Mouse (Mus musculus): ENCODE results near the gene Col6a6. TPM values are rescaled to one million over a fixed set of nuclear protein-coding genes. Genes with fewer than 3 reads are reported as not detected.

Col6a6 gene
- total RNA-seq, 1 experiment = 0.58 TPM

DNA sequence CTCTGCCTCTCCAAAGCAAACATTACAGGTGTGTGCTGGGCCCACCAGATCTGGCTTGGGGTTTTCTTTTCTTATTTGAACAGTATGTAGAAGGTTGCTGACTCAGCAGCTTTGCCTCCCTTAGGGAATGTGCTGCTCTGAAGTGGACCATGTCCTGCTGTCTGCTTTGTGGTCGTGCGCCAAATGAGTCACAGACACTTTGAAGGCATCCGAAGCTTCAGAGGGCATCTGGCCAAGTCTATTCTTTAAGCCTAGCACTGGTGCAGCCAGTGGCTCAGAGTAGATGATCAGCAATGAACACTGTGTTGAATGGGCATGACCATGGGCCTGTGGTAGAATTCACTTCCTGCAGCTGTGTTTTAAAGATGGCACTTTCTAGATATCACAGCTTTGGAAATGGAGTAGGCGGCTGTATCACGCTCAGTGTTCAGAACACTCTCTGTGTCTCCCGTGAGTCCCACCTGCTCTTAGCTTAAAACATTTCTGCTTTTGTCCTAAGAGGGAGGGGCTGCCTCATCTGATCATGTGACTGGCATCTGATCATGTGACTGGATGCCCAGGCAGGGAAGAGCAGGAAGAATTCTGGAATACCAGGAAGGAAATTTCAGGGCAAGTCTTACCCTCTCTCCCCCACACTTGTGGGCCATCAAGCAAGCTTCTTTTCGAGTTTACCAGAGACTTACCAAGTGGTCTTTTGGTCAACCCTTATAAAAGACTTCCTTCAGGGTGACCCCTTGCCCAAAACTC lies 131.0 kb downstream of the Col6a6 start:
- H3K4me3 ChIP-seq (ENCODE audit: insufficient read depth in 1 of 2, low read depth in 1 of 2, low read length in 2 of 2, poor library complexity in 1 of 2, severe bottlenecking in 1 of 2) = no peak overlapping the region

DNA sequence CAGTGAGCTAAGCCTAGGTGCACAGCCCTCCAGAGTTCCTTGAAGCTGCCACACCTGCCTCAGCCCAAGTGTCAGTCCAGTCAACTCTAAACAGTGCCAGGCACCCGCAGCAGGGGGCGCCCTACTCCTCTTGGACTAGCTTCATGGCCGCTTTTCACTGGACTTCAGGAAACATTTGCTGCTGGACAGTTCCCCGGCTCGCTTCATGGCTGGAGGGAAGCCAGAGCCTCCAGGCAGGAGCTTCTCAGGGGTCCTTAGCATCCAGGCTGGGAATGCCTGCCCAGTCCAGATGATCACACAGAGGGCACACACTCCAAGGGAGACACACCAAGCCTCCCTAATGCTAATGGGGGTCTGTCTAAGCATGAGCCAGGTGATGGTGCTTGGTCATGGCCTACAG lies 134.1 kb downstream of the Col6a6 start:
- Histone ChIP-seq H3K4me3 (ENCODE audit: insufficient read depth in 1 of 2, low read depth in 1 of 2, low read length in 2 of 2, poor library complexity in 1 of 2, severe bottlenecking in 1 of 2) (no peak overlapping the region), H3K4me1 (ENCODE audit: control insufficient read depth in 2 of 2, insufficient read depth in 2 of 2, low read length in 2 of 2, poor library complexity in 1 of 2) (no peaks in the 10 kb centered on the region), H3K27ac (ENCODE audit: insufficient read depth, low read depth, low read length, poor library complexity, severe bottlenecking) (no peak overlapping the region), H3K36me3 (ENCODE audit: control insufficient read depth, insufficient read depth, low read length, poor library complexity, severe bottlenecking) (peaks cover 3% of the 10 kb centered on the region; the same call in 1 of the 2 replicates), H3K9me3 (ENCODE audit: control insufficient read depth, insufficient read depth, low read depth, low read length) (no peaks in the 10 kb centered on the region), H3K9ac (ENCODE audit: insufficient read depth, low read depth, low read length, poor library complexity, severe bottlenecking) (no peak overlapping the region)
- TF ChIP-seq MAFK (IDR thresholded peaks at IDR 0.05; ENCODE audit: insufficient read depth, low read depth, low read length) (no peak), ZC3H11A (IDR thresholded peaks at IDR 0.05; ENCODE audit: borderline replicate concordance, low read depth, low read length) (peak; percentile 97), HCFC1 (IDR thresholded peaks at IDR 0.05; ENCODE audit: borderline replicate concordance, insufficient read depth, low read length) (peak; percentile 47; the same call in 1 of the 2 replicates), ZNF384 (IDR thresholded peaks at IDR 0.05; ENCODE audit: low read depth, low read length) (no peak)
- in situ Hi-C loops (cut with MboI; ENCODE audit: low sequenced_read_pairs in 2 of 2, unreplicated experiment in 2 of 2) = loop anchor here in 1 of 2 experiments (10.0 to 25.0 kb wide), 2 partner anchors 161 to 343 kb away; no protein-coding TSS in a partner anchor
- DNase-seq (ENCODE audit: low read depth, low spot score) = peak; percentile 89

More for the DNA sequence above, 131.0 kb downstream of the Col6a6 start:
- no peak overlapping the region for H3K9ac ChIP-seq (ENCODE audit: insufficient read depth, low read depth, low read length, poor library complexity, severe bottlenecking)
- no peaks in the 10 kb centered on the region for H3K36me3 ChIP-seq (ENCODE audit: control insufficient read depth, insufficient read depth, low read length, poor library complexity, severe bottlenecking)
- TF ChIP-seq HCFC1 (IDR thresholded peaks at IDR 0.05; ENCODE audit: borderline replicate concordance, insufficient read depth, low read length) (no peak), CHD2 (IDR thresholded peaks at IDR 0.05; ENCODE audit: low read depth, low read length) (no peak), MAFK (IDR thresholded peaks at IDR 0.05; ENCODE audit: insufficient read depth, low read depth, low read length) (peak; percentile 86)
- no peak overlapping the region for H3K27ac ChIP-seq (ENCODE audit: insufficient read depth, low read depth, low read length, poor library complexity, severe bottlenecking)
- H3K4me1 ChIP-seq (ENCODE audit: control insufficient read depth in 2 of 2, insufficient read depth in 2 of 2, low read length in 2 of 2, poor library complexity in 1 of 2) = no peaks in the 10 kb centered on the region
- H3K9me3 ChIP-seq (ENCODE audit: control insufficient read depth, insufficient read depth, low read depth, low read length) = no peaks in the 10 kb centered on the region
- no peak for DNase-seq (ENCODE audit: low read depth, low spot score)
- in situ Hi-C loops (cut with MboI; ENCODE audit: low sequenced_read_pairs in 2 of 2, unreplicated experiment in 2 of 2) = loop anchor here in 1 of 2 experiments (10.0 to 25.0 kb wide), 2 partner anchors 158 to 340 kb away; no protein-coding TSS in a partner anchor

DNA sequence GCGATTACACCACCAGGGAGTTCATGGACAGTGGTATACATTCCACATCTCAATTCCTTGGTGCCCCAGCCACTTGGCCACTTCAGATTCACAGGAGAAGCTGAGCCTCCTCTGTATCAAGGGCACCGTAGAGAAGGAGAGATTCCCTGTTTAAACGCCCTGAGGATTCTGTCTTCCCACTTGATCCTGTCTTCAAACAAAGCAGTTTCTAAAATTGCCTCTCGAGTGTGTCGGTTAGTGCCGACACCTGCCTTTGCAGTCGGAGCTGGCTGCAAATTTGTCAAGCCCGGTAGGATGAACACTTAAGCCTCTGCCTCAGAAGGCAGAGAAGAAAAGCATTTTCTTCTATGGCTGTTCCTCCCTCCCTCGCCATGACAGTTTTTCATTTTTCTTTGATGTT lies 134.9 kb downstream of the Col6a6 start:
- no peak for DNase-seq (ENCODE audit: low read depth, low spot score)
- H3K27ac ChIP-seq (ENCODE audit: insufficient read depth, low read depth, low read length, poor library complexity, severe bottlenecking) = no peak overlapping the region
- no peaks in the 10 kb centered on the region for H3K4me1 ChIP-seq (ENCODE audit: control insufficient read depth in 2 of 2, insufficient read depth in 2 of 2, low read length in 2 of 2, poor library complexity in 1 of 2)
- H3K4me3 ChIP-seq (ENCODE audit: insufficient read depth in 1 of 2, low read depth in 1 of 2, low read length in 2 of 2, poor library complexity in 1 of 2, severe bottlenecking in 1 of 2) = no peak overlapping the region
- peaks cover 3% of the 10 kb centered on the region; the same call in 1 of the 2 replicates for H3K36me3 ChIP-seq (ENCODE audit: control insufficient read depth, insufficient read depth, low read length, poor library complexity, severe bottlenecking)
- in situ Hi-C loops (cut with MboI; ENCODE audit: low sequenced_read_pairs in 2 of 2, unreplicated experiment in 2 of 2) = loop anchor here in 1 of 2 experiments (10.0 to 25.0 kb wide), 2 partner anchors 162 to 344 kb away; no protein-coding TSS in a partner anchor
- TF ChIP-seq ZNF384 (IDR thresholded peaks at IDR 0.05; ENCODE audit: low read depth, low read length) (no peak), ZC3H11A (IDR thresholded peaks at IDR 0.05; ENCODE audit: borderline replicate concordance, low read depth, low read length) (no peak), MAFK (IDR thresholded peaks at IDR 0.05; ENCODE audit: insufficient read depth, low read depth, low read length) (no peak), CHD2 (IDR thresholded peaks at IDR 0.05; ENCODE audit: low read depth, low read length) (no peak), HCFC1 (IDR thresholded peaks at IDR 0.05; ENCODE audit: borderline replicate concordance, insufficient read depth, low read length) (no peak)
- no peaks in the 10 kb centered on the region for H3K9me3 ChIP-seq (ENCODE audit: control insufficient read depth, insufficient read depth, low read depth, low read length)
- H3K9ac ChIP-seq (ENCODE audit: insufficient read depth, low read depth, low read length, poor library complexity, severe bottlenecking) = no peak overlapping the region

DNA sequence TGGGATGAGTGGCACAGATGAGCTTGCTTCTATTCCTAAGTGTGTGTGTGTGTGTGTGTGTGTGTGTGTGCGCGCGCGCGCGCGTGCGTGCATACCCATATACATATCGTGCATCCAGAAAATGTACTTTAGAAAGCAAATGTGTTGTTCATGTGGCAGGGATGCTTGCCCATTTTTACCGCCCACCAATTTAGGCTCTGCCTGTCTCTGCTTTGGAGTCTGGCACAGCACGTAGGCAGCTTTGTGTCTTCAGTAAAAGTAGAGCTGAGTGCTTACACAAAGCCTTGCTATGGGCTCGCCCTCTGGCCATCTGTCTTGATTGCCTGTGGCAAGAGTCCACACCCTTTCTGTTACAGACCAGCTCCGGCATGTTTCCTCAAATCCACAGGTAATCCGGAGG lies 135.5 kb downstream of the Col6a6 start:
- no peaks in the 10 kb centered on the region for H3K4me1 ChIP-seq (ENCODE audit: control insufficient read depth in 2 of 2, insufficient read depth in 2 of 2, low read length in 2 of 2, poor library complexity in 1 of 2)
- in situ Hi-C loops (cut with MboI; ENCODE audit: low sequenced_read_pairs in 2 of 2, unreplicated experiment in 2 of 2) = loop anchor here in 1 of 2 experiments (10.0 to 25.0 kb wide), 2 partner anchors 162 to 345 kb away; no protein-coding TSS in a partner anchor
- H3K36me3 ChIP-seq (ENCODE audit: control insufficient read depth, insufficient read depth, low read length, poor library complexity, severe bottlenecking) = peaks cover 5% of the 10 kb centered on the region; the same call in 1 of the 2 replicates
- H3K27ac ChIP-seq (ENCODE audit: insufficient read depth, low read depth, low read length, poor library complexity, severe bottlenecking) = no peak overlapping the region
- no peaks in the 10 kb centered on the region for H3K9me3 ChIP-seq (ENCODE audit: control insufficient read depth, insufficient read depth, low read depth, low read length)
- TF ChIP-seq MAFK (IDR thresholded peaks at IDR 0.05; ENCODE audit: insufficient read depth, low read depth, low read length) (no peak), ZNF384 (IDR thresholded peaks at IDR 0.05; ENCODE audit: low read depth, low read length) (no peak), HCFC1 (IDR thresholded peaks at IDR 0.05; ENCODE audit: borderline replicate concordance, insufficient read depth, low read length) (no peak), CHD2 (IDR thresholded peaks at IDR 0.05; ENCODE audit: low read depth, low read length) (no peak), ZC3H11A (IDR thresholded peaks at IDR 0.05; ENCODE audit: borderline replicate concordance, low read depth, low read length) (no peak)
- DNase-seq (ENCODE audit: low read depth, low spot score) = peak; percentile 17
- H3K9ac ChIP-seq (ENCODE audit: insufficient read depth, low read depth, low read length, poor library complexity, severe bottlenecking) = no peak overlapping the region
- peak overlapping the region in 1 of 2 experiments; percentile 29; a peak in 2 of 4 replicates for H3K4me3 ChIP-seq (ENCODE audit: insufficient read depth in 1 of 2, low read depth in 1 of 2, low read length in 2 of 2, poor library complexity in 1 of 2, severe bottlenecking in 1 of 2)
